ENCODE assay signal across 9 mouse cellular contexts in genomic region chr10:19362861-19363260, GRCm38 (mm10). TPM values are rescaled to one million over a fixed set of nuclear protein-coding genes. Genes with fewer than 3 reads are reported as not detected.
A peak's percentile ranks its signal among the peaks of the same experiment; 100 is the strongest.
DNase-seq lines count a peak whose midpoint lies in the region; ATAC-seq and TF ChIP-seq lines count a peak whose summit lies in the region.
"Had no signal": no experiment of that assay in that cellular context is flagged by ENCODE, and none has a peak within 500 bp of the region (broad histone marks: within the 10 kb centered on the region; RNA-seq: fewer than 3 reads in every experiment).

No protein-coding gene starts in this region.

- no peaks in the 10 kb centered on the region for H3K9me3 ChIP-seq in lung, embryonic 14.5 days (ENCODE audit: low read depth, low read length)
- H3K9me3 ChIP-seq in forebrain, embryonic 12.5 days: no peaks in the 10 kb centered on the region
- H3K9me3 ChIP-seq in intestine, embryonic 15.5 days: no peaks in the 10 kb centered on the region
- H3K9me3 ChIP-seq in neural tube, embryonic 12.5 days: no peaks in the 10 kb centered on the region

- no peaks in the 10 kb centered on the region for H3K36me3 ChIP-seq in lung, embryonic 14.5 days (ENCODE audit: insufficient read depth)
- H3K36me3 ChIP-seq in forebrain, embryonic 12.5 days (replicated peaks): no peaks in the 10 kb centered on the region
- H3K36me3 ChIP-seq in intestine, embryonic 15.5 days: no peaks in the 10 kb centered on the region
- no peaks in the 10 kb centered on the region for H3K36me3 ChIP-seq in neural tube, embryonic 12.5 days

- no peak overlapping the region for H3K9ac ChIP-seq in lung, embryonic 14.5 days
- no peak overlapping the region for H3K9ac ChIP-seq in forebrain, embryonic 12.5 days
- no peak overlapping the region for H3K9ac ChIP-seq in intestine, embryonic 15.5 days
- H3K9ac ChIP-seq in neural tube, embryonic 12.5 days: no peak overlapping the region

- WGBS in lung, embryonic 14.5 days: 3% methylated on average over 17 of the region's 17 CpGs
- WGBS in forebrain, embryonic 12.5 days: under 1% methylated on average over 17 of the region's 17 CpGs
- WGBS in intestine, embryonic 15.5 days: under 1% methylated on average over 17 of the region's 17 CpGs
- WGBS in neural tube, embryonic 12.5 days: under 1% methylated on average over 17 of the region's 17 CpGs

- no peak for ATAC-seq in lung, embryonic 14.5 days (ENCODE audit: insufficient read depth)
- no peak for ATAC-seq in forebrain, embryonic 12.5 days (ENCODE audit: low FRiP score)
- ATAC-seq in intestine, embryonic 15.5 days: no peak
- ATAC-seq in neural tube, embryonic 12.5 days (ENCODE audit: low FRiP score, low read depth): no peak

- H3K27me3 ChIP-seq in lung, embryonic 14.5 days (ENCODE audit: insufficient read depth, low read length): peaks cover 78% of the 10 kb centered on the region
- H3K27me3 ChIP-seq in forebrain, embryonic 12.5 days: peaks cover 90% of the 10 kb centered on the region
- peaks cover 54% of the 10 kb centered on the region for H3K27me3 ChIP-seq in intestine, embryonic 15.5 days (replicated peaks)
- H3K27me3 ChIP-seq in neural tube, embryonic 12.5 days (replicated peaks): peaks cover 97% of the 10 kb centered on the region

- H3K4me2 ChIP-seq in lung, embryonic 14.5 days: peak overlapping the region; percentile 32; the same call in 1 of the 2 replicates
- peak overlapping the region; percentile 37 for H3K4me2 ChIP-seq in forebrain, embryonic 12.5 days
- H3K4me2 ChIP-seq in intestine, embryonic 15.5 days (replicated peaks): peak overlapping the region; percentile 49
- peak overlapping the region; percentile 36 for H3K4me2 ChIP-seq in neural tube, embryonic 12.5 days (replicated peaks)

- no peaks in the 10 kb centered on the region for H3K4me1 ChIP-seq in lung, embryonic 14.5 days (ENCODE audit: insufficient read depth)
- H3K4me1 ChIP-seq in forebrain, embryonic 12.5 days: peaks cover 16% of the 10 kb centered on the region; the same call in 1 of the 2 replicates
- 0 out of 2 replicates have a peak, but pooled peaks cover 6% of the 10 kb centered on the region for H3K4me1 ChIP-seq in intestine, embryonic 15.5 days (replicated peaks)
- H3K4me1 ChIP-seq in neural tube, embryonic 12.5 days: no peaks in the 10 kb centered on the region; the same call in 1 of the 2 replicates

- H3K4me3 ChIP-seq in lung, embryonic 14.5 days (ENCODE audit: low read depth, low read length): peak overlapping the region; percentile 8; the same call in 1 of the 2 replicates
- peak overlapping the region; percentile 12 for H3K4me3 ChIP-seq in forebrain, embryonic 12.5 days (replicated peaks)
- H3K4me3 ChIP-seq in intestine, embryonic 15.5 days (replicated peaks): peak overlapping the region; percentile 14; the same call in 1 of the 2 replicates
- H3K4me3 ChIP-seq in neural tube, embryonic 12.5 days: no peak overlapping the region

- H3K27ac ChIP-seq in lung, embryonic 14.5 days (ENCODE audit: low read depth): no peak overlapping the region
- no peak overlapping the region for H3K27ac ChIP-seq in forebrain, embryonic 12.5 days
- no peak overlapping the region for H3K27ac ChIP-seq in intestine, embryonic 15.5 days
- H3K27ac ChIP-seq in neural tube, embryonic 12.5 days: no peak overlapping the region

- no peak for TF ChIP-seq CTCF in lung, embryonic 14.5 days (IDR thresholded peaks at IDR 0.05; ENCODE audit: low read depth)

- no peak for DNase-seq in lung, embryonic 14.5 days
- no peak for DNase-seq in lung, postnatal 36 days
- no peak for DNase-seq in right cerebral cortex, postnatal 14 days
- DNase-seq in Muller cell, postnatal 12 days (ENCODE audit: inconsistent ontology term): no peak
- DNase-seq: kidney, postnatal 4 days had no signal

RNA-seq across cellular contexts. Expression of gene Olig3, which starts 6.5 kb away (rescaled TPM):
- polyA plus RNA-seq in lung, embryonic 14.5 days (2014; fragmentation: Nextera tagmentation; extraction: Ambion mirVana): not detected in 2 replicates
- 34.1 and 34.3 TPM in 2 replicates for polyA plus RNA-seq in forebrain, embryonic 12.5 days (2016; fragmentation: Nextera tagmentation; extraction: Ambion mirVana)
- not detected in 2 replicates for polyA plus RNA-seq in intestine, embryonic 15.5 days (2015; fragmentation: Nextera tagmentation; extraction: Ambion mirVana)
- polyA plus RNA-seq in neural tube, embryonic 12.5 days (2016; fragmentation: Nextera tagmentation; extraction: Ambion mirVana): 35.7 and 44.0 TPM in 2 replicates
- polyA plus RNA-seq: small intestine, adult 2 months had no signal

Comparison
In these comparisons a context has a peak if more than half of its experiments do, and no peak if none do; other contexts are left out.
1. RNA of gene Olig3, which starts 6.5 kb away (polyA plus RNA-seq): 35.7 to 44.0 TPM in neural tube, embryonic 12.5 days and 34.1 to 34.3 TPM in forebrain, embryonic 12.5 days; not detected in intestine, embryonic 15.5 days and not detected in lung, embryonic 14.5 days; every median in the first group is over 10 times any median in the second.
2. Peak in every context shown above with its lines, with median percentiles within 50 percentile points of each other: H3K4me2 ChIP-seq.